Mouse (Mus musculus) midbrain, embryonic 11.5 days (tissue): ENCODE measurements at regions not wholly inside any gene's neighbourhood (a gene's known extent, or its start where the extent isn't known, plus 50 kb on each side); places are given as distances from the start of the nearest gene placed in this dataset.

ENCODE experiments used
- ATAC-seq: fragments of 200-750 bp; cut with Nextera tagmentation; 2 replicates; pipeline ENCODE4 v1.8.0; 2017; ENCODE audit warnings: moderate TSS enrichment, moderate library complexity; ENCODE audit not compliant: low FRiP score
- DNase-seq: peaks from one replicate; pipeline ENCODE4 v3.0.0; 2015; ENCODE audit warnings: low spot score; ENCODE audit errors: missing footprints
- H3K27ac ChIP-seq: fragments of 300-500 bp; sonication (generic); 2 replicates; pipeline ENCODE4 v1.5.1; 2014; ENCODE audit warnings: low read depth, low read length
- H3K27me3 ChIP-seq: fragments of 300-500 bp; sonication (generic); 2 replicates; pipeline ENCODE4 v1.6.1; 2014; ENCODE audit warnings: mild to moderate bottlenecking, low read length, moderate library complexity, mixed read lengths; ENCODE audit not compliant: control insufficient read depth, insufficient read depth
- H3K36me3 ChIP-seq: fragments of 300-500 bp; sonication (generic); 2 replicates; pipeline ENCODE4 v1.6.1; 2014; ENCODE audit warnings: mild to moderate bottlenecking, low read length, moderate library complexity, mixed read lengths; ENCODE audit not compliant: control insufficient read depth, insufficient read depth
- H3K4me1 ChIP-seq: fragments of 300-500 bp; sonication (generic); 2 replicates; pipeline ENCODE4 v1.6.1; 2014; ENCODE audit warnings: low read length; ENCODE audit not compliant: control insufficient read depth, insufficient read depth
- H3K4me2 ChIP-seq: fragments of 300-500 bp; sonication (generic); 2 replicates; pipeline ENCODE4 v1.6.1; 2014; ENCODE audit warnings: mild to moderate bottlenecking, moderate library complexity
- H3K4me3 ChIP-seq: fragments of 300-500 bp; sonication (generic); 2 replicates; pipeline ENCODE4 v1.5.1; 2014; ENCODE audit warnings: low read depth, low read length
- H3K9ac ChIP-seq: fragments of 300-500 bp; sonication (generic); 2 replicates; pipeline ENCODE4 v1.6.1; 2014; ENCODE audit warnings: low read length
- H3K9me3 ChIP-seq: fragments of 300-500 bp; sonication (generic); 2 replicates; pipeline ENCODE4 v1.6.1; 2016; ENCODE audit warnings: low read length; ENCODE audit not compliant: control insufficient read depth
- WGBS: fragments of 180-500 bp; shearing (Covaris S2); extraction: QIAGEN DNeasy Blood & Tissue Kit; methylation state at CpG from one replicate; pipeline ENCODE4 v1.1.7; 2014; 5-methylcytosine and 5-hydroxymethylcytosine counted together

DNA sequence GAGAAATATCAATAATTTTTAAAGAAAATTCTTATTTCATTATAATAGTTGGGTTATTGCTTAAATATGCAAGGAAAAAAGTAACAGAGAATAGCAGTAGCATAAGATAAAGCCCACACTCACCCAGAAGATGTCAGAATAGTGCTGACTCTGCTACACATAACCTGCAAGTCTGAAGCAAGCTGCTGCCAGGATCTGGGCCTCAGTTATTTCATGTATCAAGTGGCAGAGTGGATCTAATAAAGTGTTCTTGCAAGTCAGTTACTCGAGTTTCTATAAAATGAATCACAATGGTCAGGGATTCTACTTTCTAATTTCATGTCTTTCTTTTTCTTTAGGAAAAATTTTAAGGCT is 466.2 kb downstream of the Klhl13 start:
- DNase-seq (no peak), ATAC-seq (0 out of 2 replicates have a peak, but pooled peaks have one; percentile 46)
- H3K4me2 ChIP-seq = no peak overlapping the region
- H3K9me3 ChIP-seq = no peaks in the 10 kb centered on the region
- H3K36me3 ChIP-seq = no peaks in the 10 kb centered on the region
- H3K4me3 ChIP-seq = no peak overlapping the region
- no peaks in the 10 kb centered on the region for H3K4me1 ChIP-seq
- no peak overlapping the region for H3K9ac ChIP-seq
- WGBS = 71% methylated on average over 1 of the region's 1 CpGs
- H3K27me3 ChIP-seq = no peaks in the 10 kb centered on the region
- H3K27ac ChIP-seq = no peak overlapping the region

DNA sequence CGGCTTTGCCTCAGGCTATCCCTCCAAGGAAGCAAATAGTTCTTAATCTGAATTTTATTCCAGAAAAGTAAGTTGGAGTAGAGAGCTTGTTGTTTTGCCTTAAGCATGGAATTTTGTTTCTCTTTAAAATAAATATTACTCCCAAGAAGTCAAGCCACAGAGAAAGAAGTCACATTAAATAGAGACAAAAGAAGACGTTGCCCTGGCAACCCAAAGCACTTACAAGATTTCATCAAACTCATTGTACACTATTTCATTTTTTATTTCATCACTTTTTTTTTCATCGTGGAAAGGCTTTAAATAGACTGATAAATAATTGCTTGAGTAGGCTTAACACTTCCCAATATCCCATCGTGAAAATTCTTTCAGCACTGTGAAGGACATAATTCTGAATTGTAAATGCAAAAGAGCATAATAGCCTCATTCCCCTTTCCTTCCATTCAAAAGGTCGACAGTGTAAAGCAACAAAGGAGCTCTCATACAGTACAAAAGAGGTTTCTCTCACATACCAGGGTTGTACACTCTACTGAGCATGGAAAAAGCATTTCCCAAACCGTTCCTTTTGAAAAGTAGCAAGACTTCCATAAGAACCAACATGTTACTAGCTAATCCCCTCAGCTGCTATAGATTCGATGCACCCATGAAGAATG is 466.7 kb downstream of the Klhl13 start:
- DNase-seq (peak; percentile 72), ATAC-seq (peak; percentile 66; the same call in 1 of the 2 replicates)
- H3K9me3 ChIP-seq = no peaks in the 10 kb centered on the region
- H3K27me3 ChIP-seq = no peaks in the 10 kb centered on the region
- no peak overlapping the region for H3K27ac ChIP-seq
- H3K4me2 ChIP-seq = no peak overlapping the region
- 48% methylated on average over 7 of the region's 7 CpGs for WGBS
- no peak overlapping the region for H3K9ac ChIP-seq
- no peaks in the 10 kb centered on the region for H3K36me3 ChIP-seq
- H3K4me1 ChIP-seq = no peaks in the 10 kb centered on the region
- H3K4me3 ChIP-seq = no peak overlapping the region

GRCm38 (mm10) chrX:22869791-22870190 is 495.1 kb downstream of the Klhl13 start:
- no peak for DNase-seq
- H3K4me2 ChIP-seq = no peak overlapping the region
- WGBS = 85% methylated on average over 1 of the region's 1 CpGs
- H3K27me3 ChIP-seq = no peaks in the 10 kb centered on the region
- no peak overlapping the region for H3K27ac ChIP-seq
- H3K4me1 ChIP-seq = no peaks in the 10 kb centered on the region
- H3K4me3 ChIP-seq = no peak overlapping the region
- H3K9ac ChIP-seq = no peak overlapping the region
- H3K9me3 ChIP-seq = no peaks in the 10 kb centered on the region
- no peak for ATAC-seq
- H3K36me3 ChIP-seq = no peaks in the 10 kb centered on the region

- Histone ChIP-seq H3K4me3 (no peak overlapping the region), H3K4me1 (no peaks in the 10 kb centered on the region; the same call in 1 of the 2 replicates), H3K27ac (peak overlapping the region; percentile 69), H3K36me3 (no peaks in the 10 kb centered on the region), H3K9me3 (no peaks in the 10 kb centered on the region), H3K4me2 (no peak overlapping the region), H3K9ac (no peak overlapping the region), H3K27me3 (no peaks in the 10 kb centered on the region)
- WGBS = 40% methylated on average over 9 of the region's 9 CpGs
- DNase-seq (peak; percentile 86), ATAC-seq (peak; percentile 95)
These were observed 515.1 kb downstream of the Klhl13 start for GRCm38 (mm10) chrX:22849522-22850495.

DNA sequence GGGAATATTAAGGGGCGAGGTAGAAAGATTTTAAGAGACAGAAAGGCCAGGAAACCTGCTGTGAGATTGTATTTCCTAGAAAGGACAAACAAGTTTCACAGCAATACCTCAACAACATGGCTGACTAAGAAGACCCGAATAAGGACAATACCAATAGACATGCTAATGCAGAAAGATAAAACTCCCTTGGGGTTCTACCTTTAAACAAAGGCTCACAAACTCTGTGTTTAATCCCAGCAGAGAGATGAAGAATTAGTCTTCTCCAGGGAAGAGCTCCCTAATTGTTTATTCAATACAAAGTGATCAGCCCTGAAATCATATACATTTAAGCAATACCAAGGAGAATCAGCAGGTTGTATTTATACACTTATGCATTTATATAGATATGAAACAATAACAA is 516.1 kb downstream of the Klhl13 start:
- WGBS = 16% methylated on average over 2 of the region's 2 CpGs
- H3K4me3 ChIP-seq = no peak overlapping the region
- no peak overlapping the region for H3K27ac ChIP-seq
- H3K4me1 ChIP-seq = no peaks in the 10 kb centered on the region; the same call in 1 of the 2 replicates
- no peak overlapping the region for H3K4me2 ChIP-seq
- DNase-seq (no peak), ATAC-seq (no peak)
- H3K9me3 ChIP-seq = no peaks in the 10 kb centered on the region
- H3K36me3 ChIP-seq = no peaks in the 10 kb centered on the region
- no peak overlapping the region for H3K9ac ChIP-seq
- H3K27me3 ChIP-seq = no peaks in the 10 kb centered on the region

DNA sequence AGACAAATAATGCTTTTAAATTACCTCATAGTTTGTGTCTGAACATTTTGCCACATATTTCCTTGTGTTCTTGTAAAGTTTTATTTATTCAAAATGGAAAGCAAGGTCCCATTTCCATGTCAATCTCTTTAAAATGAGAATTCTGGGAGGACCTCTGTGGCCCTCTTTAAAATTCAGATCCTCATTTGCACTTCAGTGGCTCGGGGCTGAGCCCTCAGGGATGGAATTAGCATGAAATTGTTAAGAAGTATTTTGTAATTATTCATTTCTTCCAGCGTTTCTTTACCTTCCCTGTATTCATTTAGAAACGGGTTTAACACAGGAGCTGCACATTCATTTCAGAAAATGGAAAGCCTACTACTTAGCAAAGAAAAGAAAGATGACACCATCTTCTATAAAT is 531.7 kb downstream of the Klhl13 start:
- H3K4me1 ChIP-seq = no peaks in the 10 kb centered on the region
- no peak overlapping the region for H3K27ac ChIP-seq
- no peaks in the 10 kb centered on the region for H3K27me3 ChIP-seq
- ATAC-seq (peak; percentile 64; the same call in 1 of the 2 replicates), DNase-seq (no peak)
- WGBS = 16% methylated on average over 3 of the region's 3 CpGs
- no peaks in the 10 kb centered on the region for H3K9me3 ChIP-seq
- H3K9ac ChIP-seq = no peak overlapping the region
- no peak overlapping the region for H3K4me2 ChIP-seq
- no peaks in the 10 kb centered on the region for H3K36me3 ChIP-seq
- no peak overlapping the region for H3K4me3 ChIP-seq

DNA sequence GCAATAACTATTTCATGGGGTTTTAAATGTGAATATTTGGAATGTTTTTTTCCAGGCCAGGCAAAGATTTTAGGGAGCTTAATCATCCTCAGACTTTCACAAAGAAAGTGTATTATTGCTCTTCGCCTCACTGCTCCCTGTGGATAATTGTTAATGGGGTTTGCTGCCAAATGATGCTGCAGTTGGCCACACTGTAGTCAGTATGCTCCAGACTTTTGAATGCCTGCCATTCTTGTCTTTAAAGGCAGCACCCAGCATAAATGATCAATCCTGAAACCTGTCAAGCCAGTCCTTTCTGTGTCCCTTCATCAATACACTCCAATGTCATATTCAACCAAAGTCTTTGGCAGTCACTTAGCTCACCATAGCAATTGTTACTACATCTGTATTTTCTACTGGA is 559.7 kb downstream of the Klhl13 start:
- WGBS = 67% methylated on average over 1 of the region's 1 CpGs

GRCm38 (mm10) chrX:22769971-22770530 is 594.8 kb downstream of the Klhl13 start:
- no peak overlapping the region for H3K9ac ChIP-seq
- no peaks in the 10 kb centered on the region for H3K9me3 ChIP-seq
- DNase-seq = peak; percentile 77
- H3K36me3 ChIP-seq = no peaks in the 10 kb centered on the region
- no peak for ATAC-seq
- H3K4me2 ChIP-seq = no peak overlapping the region
- H3K27ac ChIP-seq = no peak overlapping the region
- 79% methylated on average over 1 of the region's 1 CpGs for WGBS
- H3K27me3 ChIP-seq = no peaks in the 10 kb centered on the region
- no peak overlapping the region for H3K4me3 ChIP-seq
- H3K4me1 ChIP-seq = no peaks in the 10 kb centered on the region

More for the DNA sequence above, 559.7 kb downstream of the Klhl13 start:
- ATAC-seq = no peak
- no peak for DNase-seq
- H3K9ac ChIP-seq = no peak overlapping the region
- no peaks in the 10 kb centered on the region for H3K36me3 ChIP-seq
- no peaks in the 10 kb centered on the region for H3K27me3 ChIP-seq
- no peaks in the 10 kb centered on the region for H3K4me1 ChIP-seq
- no peak overlapping the region for H3K4me2 ChIP-seq
- H3K9me3 ChIP-seq = no peaks in the 10 kb centered on the region
- no peak overlapping the region for H3K27ac ChIP-seq
- H3K4me3 ChIP-seq = no peak overlapping the region

DNA sequence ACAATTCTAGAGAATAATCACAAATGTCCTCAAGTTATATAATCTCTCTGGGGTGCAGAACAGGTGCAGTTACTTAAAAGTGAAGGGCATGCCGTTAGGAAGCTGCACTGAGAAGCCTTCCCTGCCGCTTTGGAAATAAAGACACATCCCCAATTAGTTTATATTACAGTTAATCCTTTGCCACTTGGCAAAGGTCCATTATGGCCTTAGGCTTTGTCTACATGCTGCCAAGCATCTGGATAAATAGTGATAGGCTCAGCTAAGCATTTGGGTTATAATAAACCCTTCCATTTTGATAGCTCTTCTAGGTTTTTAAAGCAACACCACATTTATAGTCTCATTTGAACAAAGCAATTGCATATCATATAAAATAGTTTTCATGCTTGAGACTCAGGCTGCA is 625.6 kb downstream of the Klhl13 start:
- Histone ChIP-seq H3K9ac (no peak overlapping the region), H3K4me3 (no peak overlapping the region), H3K27me3 (no peaks in the 10 kb centered on the region), H3K4me1 (no peaks in the 10 kb centered on the region), H3K27ac (no peak overlapping the region), H3K9me3 (no peaks in the 10 kb centered on the region), H3K4me2 (no peak overlapping the region), H3K36me3 (no peaks in the 10 kb centered on the region)
- WGBS = 73% methylated on average over 2 of the region's 2 CpGs
- DNase-seq = no peak
- no peak for ATAC-seq
